Mouse (Mus musculus) ovary, adult 18-20 months (tissue): Measurements from ENCODE around the gene Tsga8.

ENCODE experiments used
- DNase-seq: peaks from one replicate; pipeline ENCODE4 v3.0.0; 2022; ENCODE audit warnings: low spot score, mixed read lengths

Tsga8 gene

GRCm38 (mm10) chrX:83487598-83487997, at the start of gene Tsga8:
Tsga8 (minus strand) TSS chrX:83487924.
- DNase-seq, result no peak
